Mouse (Mus musculus) ES-E14 (cell line): ENCODE results near the gene Frmd5.

ENCODE experiments used
- CHD2 ChIP-seq: IDR thresholded peaks from 2 replicates; pipeline ENCODE4 v1.6.1; 2014; ENCODE audit warnings: mild to moderate bottlenecking, low read depth, low read length, inconsistent platforms
- HCFC1 ChIP-seq: IDR thresholded peaks from 2 replicates; pipeline ENCODE4 v1.6.1; 2012; ENCODE audit warnings: low read length, inconsistent platforms, borderline replicate concordance; ENCODE audit not compliant: insufficient read depth
- MAFK ChIP-seq: IDR thresholded peaks from 2 replicates; pipeline ENCODE4 v1.6.1; 2014; ENCODE audit warnings: mild to moderate bottlenecking, low read depth, low read length, inconsistent platforms; ENCODE audit not compliant: insufficient read depth
- ZC3H11A ChIP-seq: IDR thresholded peaks from 2 replicates; pipeline ENCODE4 v1.6.1; 2012; ENCODE audit warnings: low read depth, mild to moderate bottlenecking, inconsistent platforms, low read length, borderline replicate concordance
- ZNF384 ChIP-seq: IDR thresholded peaks from 2 replicates; pipeline ENCODE4 v1.6.1; 2012; ENCODE audit warnings: low read depth, low read length, inconsistent platforms

DNA sequence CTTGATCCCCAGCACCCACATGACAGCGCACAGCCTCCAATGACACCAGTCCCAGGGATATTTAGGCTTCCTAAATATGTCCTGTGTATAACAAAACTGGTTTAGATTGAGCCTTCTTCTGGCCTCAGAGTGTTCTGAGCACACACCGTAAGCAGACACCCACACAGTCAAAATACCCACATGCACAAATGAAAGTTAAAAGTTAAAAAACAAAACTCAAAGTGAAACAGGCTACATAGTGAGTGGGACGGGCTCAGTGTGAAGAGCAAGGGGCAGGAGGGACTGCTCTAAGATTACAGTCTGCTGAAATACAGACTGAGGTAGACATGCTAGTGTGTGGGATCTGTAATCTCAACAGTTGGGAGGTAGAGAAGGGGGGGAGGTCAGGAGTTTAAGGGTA, 236.8 kb downstream of the Frmd5 start:
- TF ChIP-seq MAFK: no peak
- no peak for TF ChIP-seq HCFC1
- TF ChIP-seq CHD2: no peak
- TF ChIP-seq ZNF384: no peak
- TF ChIP-seq ZC3H11A: no peak
